Mouse (Mus musculus) forebrain, embryonic 10.5 days (tissue): ENCODE measurements around the gene Ablim1. TPM values are rescaled to one million over a fixed set of nuclear protein-coding genes. Genes with fewer than 3 reads are reported as not detected.

Experiments used
- DNase-seq: peaks from one replicate; pipeline ENCODE4 v3.0.0-alpha.2; 2017; ENCODE audit warnings: low spot score; ENCODE audit errors: extremely low spot score
- H3K27ac ChIP-seq: fragments of 300-500 bp; sonication (generic); 2 replicates; pipeline ENCODE4 v1.5.1; 2016; ENCODE audit warnings: mild to moderate bottlenecking
- H3K27me3 ChIP-seq: fragments of 300-500 bp; sonication (generic); 2 replicates; pipeline ENCODE4 v1.6.1; 2016; ENCODE audit warnings: mild to moderate bottlenecking; ENCODE audit not compliant: poor library complexity, severe bottlenecking
- H3K36me3 ChIP-seq: fragments of 300-500 bp; sonication (generic); replicated peaks from 2 replicates; pipeline ENCODE4 v1.6.1; 2016; ENCODE audit warnings: mild to moderate bottlenecking, moderate library complexity
- H3K4me1 ChIP-seq: fragments of 300-500 bp; sonication (generic); 2 replicates; pipeline ENCODE4 v1.6.1; 2016
- H3K4me3 ChIP-seq: fragments of 300-500 bp; sonication (generic); 2 replicates; pipeline ENCODE4 v1.5.1; 2016; ENCODE audit warnings: mild to moderate bottlenecking, moderate library complexity
- H3K9me3 ChIP-seq: fragments of 300-500 bp; sonication (generic); 2 replicates; pipeline ENCODE4 v1.6.1; 2016; ENCODE audit warnings: mild to moderate bottlenecking, moderate library complexity
- WGBS: fragments of 180-500 bp; shearing (Covaris S2); methylation state at CpG from one replicate; pipeline ENCODE4 v1.1.7; 2016; 5-methylcytosine and 5-hydroxymethylcytosine counted together
- polyA plus RNA-seq: library from polyadenylated mRNA; unstranded; fragments of >200 nt; fragmentation: Nextera tagmentation; extraction: Ambion mirVana; gene quantifications from 2 replicates; pipeline ENCODE4 v1.2.1, GENCODE M21; 2016

Ablim1 gene
- polyA plus RNA-seq, 1 experiment from 2014 or later: 21.0 TPM

- 71% methylated on average over 17 of the region's 17 CpGs for WGBS
- Histone ChIP-seq H3K27ac (no peak overlapping the region), H3K4me1 (peaks cover 52% of the 10 kb centered on the region), H3K9me3 (0 out of 2 replicates have a peak, but pooled peaks cover 6% of the 10 kb centered on the region), H3K36me3 (no peaks in the 10 kb centered on the region), H3K4me3 (no peak overlapping the region), H3K27me3 (no peaks in the 10 kb centered on the region)
- DNase-seq: no peak
Measured at GRCm38 (mm10) chr19:57082454-57083182, 232.1 kb downstream of the Ablim1 start.

- WGBS: 60% methylated on average over 4 of the region's 4 CpGs
- Histone ChIP-seq H3K36me3 (no peaks in the 10 kb centered on the region), H3K27ac (no peak overlapping the region), H3K9me3 (0 out of 2 replicates have a peak, but pooled peaks cover 6% of the 10 kb centered on the region), H3K4me1 (peaks cover 63% of the 10 kb centered on the region), H3K27me3 (no peaks in the 10 kb centered on the region), H3K4me3 (no peak overlapping the region)
- no peak for DNase-seq
Measured at GRCm38 (mm10) chr19:57081536-57081935, 233.2 kb downstream of the Ablim1 start.

- H3K36me3 ChIP-seq: no peaks in the 10 kb centered on the region
- H3K4me1 ChIP-seq: peaks cover 72% of the 10 kb centered on the region
- no peak overlapping the region for H3K4me3 ChIP-seq
- H3K9me3 ChIP-seq: no peaks in the 10 kb centered on the region
- 88% methylated on average over 3 of the region's 3 CpGs for WGBS
- H3K27me3 ChIP-seq: peaks cover 4% of the 10 kb centered on the region; the same call in 1 of the 2 replicates
- DNase-seq: no peak
- 0 out of 2 replicates have a peak overlapping the region, but pooled peaks have one; percentile 46 for H3K27ac ChIP-seq
Measured at GRCm38 (mm10) chr19:57079606-57079981, 235.1 kb downstream of the Ablim1 start.

GRCm38 (mm10) chr19:57078867-57079605 is 235.7 kb downstream of the Ablim1 start:
- WGBS: 55% methylated on average over 10 of the region's 10 CpGs
- no peaks in the 10 kb centered on the region for H3K9me3 ChIP-seq
- H3K4me3 ChIP-seq: no peak overlapping the region
- DNase-seq: peak; percentile 30
- H3K4me1 ChIP-seq: peaks cover 72% of the 10 kb centered on the region
- peak overlapping the region; percentile 83 for H3K27ac ChIP-seq
- no peaks in the 10 kb centered on the region for H3K36me3 ChIP-seq
- peaks cover 4% of the 10 kb centered on the region; the same call in 1 of the 2 replicates for H3K27me3 ChIP-seq

GRCm38 (mm10) chr19:57077826-57078699 is 236.7 kb downstream of the Ablim1 start:
- WGBS: 23% methylated on average over 13 of the region's 13 CpGs
- DNase-seq: peak; percentile 46
- peaks cover 67% of the 10 kb centered on the region for H3K4me1 ChIP-seq
- H3K27ac ChIP-seq: peak overlapping the region; percentile 83
- H3K36me3 ChIP-seq: no peaks in the 10 kb centered on the region
- H3K9me3 ChIP-seq: no peaks in the 10 kb centered on the region
- H3K27me3 ChIP-seq: peaks cover 4% of the 10 kb centered on the region; the same call in 1 of the 2 replicates
- peak overlapping the region; percentile 6; the same call in 1 of the 2 replicates for H3K4me3 ChIP-seq

- Histone ChIP-seq H3K4me1 (peaks cover 45% of the 10 kb centered on the region), H3K9me3 (no peaks in the 10 kb centered on the region), H3K27me3 (peaks cover 4% of the 10 kb centered on the region; the same call in 1 of the 2 replicates), H3K36me3 (no peaks in the 10 kb centered on the region), H3K27ac (no peak overlapping the region), H3K4me3 (no peak overlapping the region)
- WGBS: 91% methylated on average over 4 of the region's 4 CpGs
- no peak for DNase-seq
Measured at GRCm38 (mm10) chr19:57073450-57073849, 241.3 kb downstream of the Ablim1 start.

- Histone ChIP-seq H3K4me3 (no peak overlapping the region), H3K36me3 (peaks cover 2% of the 10 kb centered on the region; the same call in 1 of the 2 replicates), H3K4me1 (peaks cover 38% of the 10 kb centered on the region), H3K27ac (no peak overlapping the region), H3K27me3 (peaks cover 4% of the 10 kb centered on the region; the same call in 1 of the 2 replicates), H3K9me3 (no peaks in the 10 kb centered on the region)
- no peak for DNase-seq
- 72% methylated on average over 3 of the region's 3 CpGs for WGBS
Measured at GRCm38 (mm10) chr19:57072756-57073155, 242.0 kb downstream of the Ablim1 start.

GRCm38 (mm10) chr19:57067108-57067613 is 247.6 kb downstream of the Ablim1 start:
- H3K4me1 ChIP-seq: peaks cover 13% of the 10 kb centered on the region
- WGBS: 86% methylated on average over 9 of the region's 9 CpGs
- no peaks in the 10 kb centered on the region for H3K27me3 ChIP-seq
- H3K36me3 ChIP-seq: peaks cover 12% of the 10 kb centered on the region
- H3K9me3 ChIP-seq: no peaks in the 10 kb centered on the region
- H3K27ac ChIP-seq: 0 out of 2 replicates have a peak overlapping the region, but pooled peaks have one; percentile 25
- no peak overlapping the region for H3K4me3 ChIP-seq
- no peak for DNase-seq

GRCm38 (mm10) chr19:57066313-57066712 is 248.4 kb downstream of the Ablim1 start:
- Histone ChIP-seq H3K4me3 (no peak overlapping the region), H3K27me3 (no peaks in the 10 kb centered on the region), H3K4me1 (0 out of 2 replicates have a peak, but pooled peaks cover 7% of the 10 kb centered on the region), H3K9me3 (no peaks in the 10 kb centered on the region), H3K27ac (no peak overlapping the region), H3K36me3 (peaks cover 12% of the 10 kb centered on the region)
- 35% methylated on average over 3 of the region's 3 CpGs for WGBS
- DNase-seq: peak; percentile 59

GRCm38 (mm10) chr19:57062746-57063145 is 252.0 kb downstream of the Ablim1 start:
- WGBS: 73% methylated on average over 4 of the region's 4 CpGs
- Histone ChIP-seq H3K9me3 (peaks cover 4% of the 10 kb centered on the region), H3K27ac (no peak overlapping the region), H3K27me3 (no peaks in the 10 kb centered on the region), H3K4me1 (0 out of 2 replicates have a peak, but pooled peaks cover 6% of the 10 kb centered on the region), H3K36me3 (peaks cover 29% of the 10 kb centered on the region), H3K4me3 (no peak overlapping the region)
- no peak for DNase-seq

GRCm38 (mm10) chr19:57059018-57059580 is 255.6 kb downstream of the Ablim1 start:
- 46% methylated on average over 19 of the region's 19 CpGs for WGBS
- Histone ChIP-seq H3K36me3 (peaks cover 33% of the 10 kb centered on the region), H3K27me3 (no peaks in the 10 kb centered on the region), H3K4me3 (no peak overlapping the region), H3K9me3 (peaks cover 7% of the 10 kb centered on the region), H3K4me1 (0 out of 2 replicates have a peak, but pooled peaks cover 2% of the 10 kb centered on the region), H3K27ac (no peak overlapping the region)
- DNase-seq: no peak

- 92% methylated on average over 2 of the region's 2 CpGs for WGBS
- no peak overlapping the region for H3K27ac ChIP-seq
- peaks cover 25% of the 10 kb centered on the region for H3K36me3 ChIP-seq
- H3K4me1 ChIP-seq: 0 out of 2 replicates have a peak, but pooled peaks cover 2% of the 10 kb centered on the region
- no peaks in the 10 kb centered on the region for H3K27me3 ChIP-seq
- no peak overlapping the region for H3K4me3 ChIP-seq
- peaks cover 7% of the 10 kb centered on the region for H3K9me3 ChIP-seq
- no peak for DNase-seq
Measured at GRCm38 (mm10) chr19:57057568-57057967, 257.2 kb downstream of the Ablim1 start.
